Mouse (Mus musculus): Measurements from ENCODE around the gene Phf12. TPM values are rescaled to one million over a fixed set of nuclear protein-coding genes. Genes with fewer than 3 reads are reported as not detected.

The Phf12 gene
- polyA plus RNA-seq (2021; fragmentation: Nextera tagmentation) = 5.7 and 6.3 TPM in 2 replicates
- long read RNA-seq, experiment 1, partial matches to known transcripts = 10 of 14 reads
- long read RNA-seq, experiment 1, other reads (novel, unspliced or antisense) = 4 of 14 reads
- long read RNA-seq, experiment 2, partial matches to known transcripts = 4 of 9 reads
- long read RNA-seq, experiment 2, other reads (novel, unspliced or antisense) = 5 of 9 reads

DNA sequence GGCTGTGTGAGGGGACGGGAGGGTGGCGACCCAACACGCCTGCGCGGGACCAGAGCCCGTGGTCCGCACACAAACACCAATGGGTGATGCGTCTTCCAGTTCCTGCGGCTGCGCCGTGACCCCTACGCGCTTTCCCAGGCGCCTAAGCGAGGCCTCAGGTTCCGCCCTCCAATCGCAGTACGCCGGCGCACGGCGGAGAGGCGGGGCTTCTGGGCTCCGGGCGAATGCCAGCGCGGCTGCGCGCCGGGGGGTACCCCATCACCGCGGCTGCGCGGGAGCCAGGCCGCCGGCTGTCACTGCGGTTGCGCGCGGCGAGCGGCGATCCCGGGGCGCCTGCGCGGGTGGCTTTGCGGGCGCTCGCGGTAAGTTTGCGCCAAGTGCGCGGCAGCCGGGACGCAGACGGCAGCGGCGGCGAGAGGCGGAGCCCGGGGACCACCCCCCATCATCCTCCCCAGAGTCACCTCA, at the start of gene Phf12:
Gene Phf12 (plus strand): TSS at position 314 of the 465 bp plus-strand sequence.

DNA sequence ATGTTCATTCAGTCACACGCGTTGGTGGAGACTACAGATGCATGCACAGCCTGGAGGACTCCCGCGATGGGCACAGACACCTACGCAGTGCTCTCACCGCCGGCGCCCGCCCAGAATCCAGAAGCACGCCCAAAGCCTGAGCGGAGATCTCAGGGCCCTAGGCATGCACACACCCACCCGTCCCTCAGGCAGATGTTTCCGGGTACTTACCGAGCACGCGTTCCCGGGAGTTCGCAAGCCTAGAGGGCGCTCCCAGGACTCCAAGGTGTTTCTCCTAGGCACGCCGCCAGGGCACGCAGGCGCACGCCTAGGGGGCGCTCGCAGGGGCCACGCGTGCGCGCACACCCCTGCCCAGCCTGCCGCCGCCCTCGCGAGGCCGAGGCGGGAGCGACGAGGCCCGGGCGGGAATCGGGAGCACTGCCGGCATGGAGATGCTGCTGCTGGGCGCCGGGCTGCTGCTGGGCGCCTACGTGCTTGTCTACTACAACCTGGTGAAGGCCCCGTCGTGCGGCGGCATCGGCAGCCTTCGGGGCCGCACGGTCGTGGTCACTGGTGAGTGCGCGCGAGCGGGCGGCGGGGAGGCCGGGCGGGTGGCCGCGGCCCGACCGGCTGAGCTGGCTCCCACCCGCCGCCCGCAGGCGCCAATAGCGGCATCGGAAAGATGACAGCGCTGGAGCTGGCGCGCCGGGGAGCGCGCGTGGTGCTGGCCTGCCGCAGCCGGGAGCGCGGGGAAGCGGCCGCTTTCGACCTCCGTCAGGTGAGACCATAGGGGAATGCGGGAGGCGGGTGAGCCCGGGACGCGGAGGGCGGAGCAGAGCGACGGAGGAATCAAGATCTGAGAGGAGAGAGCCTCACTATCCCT, 49.6 kb downstream of the Phf12 start, which contains the start of gene Dhrs13:
Gene Dhrs13 (plus strand): TSS at position 334 of the 862 bp plus-strand sequence.

DNA sequence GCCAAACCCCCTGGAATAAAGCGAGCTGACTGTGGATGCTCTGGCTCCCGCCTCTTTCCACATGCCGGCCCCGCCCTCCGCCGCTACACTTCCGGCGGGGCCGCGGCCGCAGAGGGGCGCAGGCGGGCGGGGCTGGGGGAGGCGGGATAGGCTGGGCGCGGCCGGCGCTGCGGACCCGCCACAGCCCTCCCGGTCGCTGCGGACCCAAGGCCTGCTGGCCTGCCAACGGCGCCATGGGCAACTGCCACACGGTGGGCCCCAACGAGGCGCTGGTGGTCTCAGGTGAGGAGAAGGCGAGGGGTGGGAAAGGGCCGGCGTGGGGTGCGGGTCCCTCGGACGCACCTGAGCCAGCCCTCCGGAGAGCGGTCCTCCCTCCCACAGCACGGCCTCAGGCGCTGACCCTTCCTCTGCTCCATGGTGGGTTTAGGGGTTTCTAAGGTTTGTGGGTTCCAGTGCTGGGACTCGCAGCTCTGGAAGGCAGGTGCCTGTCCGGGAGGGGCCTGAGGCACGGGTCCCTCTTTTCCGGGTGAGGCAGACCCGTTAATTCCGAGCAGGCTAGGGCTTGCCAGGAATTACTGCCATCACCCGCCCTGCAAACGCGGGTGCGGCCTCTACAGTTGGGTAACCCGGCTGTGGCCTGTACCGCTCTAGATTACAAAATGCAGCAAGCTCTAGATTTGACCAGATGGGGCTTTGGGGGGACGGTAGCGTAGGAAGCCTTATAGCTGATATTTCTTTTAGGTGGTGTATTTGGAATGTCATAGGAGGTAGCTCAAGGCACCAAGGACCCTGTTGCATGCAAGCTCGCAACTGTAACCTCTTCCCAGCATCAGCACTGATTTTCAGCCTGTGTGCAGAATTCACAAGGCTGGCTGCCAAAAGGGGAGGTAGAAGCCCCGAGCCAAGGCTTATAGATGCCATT, 55.5 kb downstream of the Phf12 start, which contains the start of gene Flot2:
Gene Flot2 (plus strand): TSS at position 101 of the 922 bp plus-strand sequence.

Other genes with a start within 250 kb of the Phf12 start
- 18.0 and 27.7 TPM in 2 replicates for gene Myo18a, start 219.5 kb upstream of the Phf12 start, polyA plus RNA-seq (2021; fragmentation: Nextera tagmentation)
- not detected in 2 replicates for gene Gm10277, start 195.0 kb upstream of the Phf12 start, polyA plus RNA-seq (2021; fragmentation: Nextera tagmentation)
- gene Pipox, start 88.7 kb upstream of the Phf12 start, polyA plus RNA-seq (2021; fragmentation: Nextera tagmentation) = 0.42 and 0.99 TPM in 2 replicates
- 25.6 and 123 TPM in 2 replicates for gene Sez6, start 52.0 kb upstream of the Phf12 start, polyA plus RNA-seq (2021; fragmentation: Nextera tagmentation)
- 8.0 and 8.2 TPM in 2 replicates for gene Dhrs13, start 49.5 kb downstream of the Phf12 start, polyA plus RNA-seq (2021; fragmentation: Nextera tagmentation)
- 89.7 and 90.8 TPM in 2 replicates for gene Flot2, start 55.2 kb downstream of the Phf12 start, polyA plus RNA-seq (2021; fragmentation: Nextera tagmentation)
- gene Eral1, start 97.6 kb downstream of the Phf12 start, polyA plus RNA-seq (2021; fragmentation: Nextera tagmentation) = 11.0 and 13.0 TPM in 2 replicates
- 8.8 and 12.2 TPM in 2 replicates for gene Fam222b, start 111.9 kb downstream of the Phf12 start, polyA plus RNA-seq (2021; fragmentation: Nextera tagmentation)
- gene Traf4, start 182.8 kb downstream of the Phf12 start, polyA plus RNA-seq (2021; fragmentation: Nextera tagmentation) = 3.4 and 8.9 TPM in 2 replicates
- gene Nek8, start 193.9 kb downstream of the Phf12 start, polyA plus RNA-seq (2021; fragmentation: Nextera tagmentation) = 1.9 TPM in 2 replicates
- 38.5 and 43.5 TPM in 2 replicates for gene Tlcd1, start 194.0 kb downstream of the Phf12 start, polyA plus RNA-seq (2021; fragmentation: Nextera tagmentation)
- 870 and 1,461 TPM in 2 replicates for gene Rpl23a, start 200.8 kb downstream of the Phf12 start, polyA plus RNA-seq (2021; fragmentation: Nextera tagmentation)
- gene Rab34, start 205.7 kb downstream of the Phf12 start, polyA plus RNA-seq (2021; fragmentation: Nextera tagmentation) = 14.8 and 17.6 TPM in 2 replicates
- gene Proca1, start 210.6 kb downstream of the Phf12 start, polyA plus RNA-seq (2021; fragmentation: Nextera tagmentation) = 5.5 and 6.3 TPM in 2 replicates

All from left cerebral cortex, adult 6 months (tissue).